Mouse (Mus musculus): Measurements from ENCODE around the gene Gadd45gip1.

Gene Gadd45gip1

DNA sequence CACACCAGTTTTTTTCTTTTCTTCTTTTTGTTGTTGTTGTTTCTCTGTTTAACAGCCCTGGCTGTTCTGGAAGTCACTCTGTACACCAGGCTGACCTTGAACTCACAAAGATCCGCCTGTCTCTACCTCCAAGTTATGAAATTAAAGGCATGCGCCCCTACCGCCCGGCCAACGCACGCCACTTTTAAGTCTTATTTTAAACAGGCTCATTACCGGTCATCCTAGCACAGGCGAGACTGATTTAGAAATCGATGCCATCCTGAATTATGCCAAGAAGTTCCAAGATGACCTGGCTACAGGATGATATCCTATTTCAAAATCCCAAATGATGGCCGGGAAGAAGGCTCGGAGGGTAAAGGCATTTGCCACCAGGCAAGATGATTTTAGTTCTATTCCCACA lies at the start of gene Gadd45gip1:
TSS of gene Gadd45gip1 (plus strand) at position 33 of the 400 bp plus-strand sequence.
- DNase-seq = peak; percentile 40 to 61

DNA sequence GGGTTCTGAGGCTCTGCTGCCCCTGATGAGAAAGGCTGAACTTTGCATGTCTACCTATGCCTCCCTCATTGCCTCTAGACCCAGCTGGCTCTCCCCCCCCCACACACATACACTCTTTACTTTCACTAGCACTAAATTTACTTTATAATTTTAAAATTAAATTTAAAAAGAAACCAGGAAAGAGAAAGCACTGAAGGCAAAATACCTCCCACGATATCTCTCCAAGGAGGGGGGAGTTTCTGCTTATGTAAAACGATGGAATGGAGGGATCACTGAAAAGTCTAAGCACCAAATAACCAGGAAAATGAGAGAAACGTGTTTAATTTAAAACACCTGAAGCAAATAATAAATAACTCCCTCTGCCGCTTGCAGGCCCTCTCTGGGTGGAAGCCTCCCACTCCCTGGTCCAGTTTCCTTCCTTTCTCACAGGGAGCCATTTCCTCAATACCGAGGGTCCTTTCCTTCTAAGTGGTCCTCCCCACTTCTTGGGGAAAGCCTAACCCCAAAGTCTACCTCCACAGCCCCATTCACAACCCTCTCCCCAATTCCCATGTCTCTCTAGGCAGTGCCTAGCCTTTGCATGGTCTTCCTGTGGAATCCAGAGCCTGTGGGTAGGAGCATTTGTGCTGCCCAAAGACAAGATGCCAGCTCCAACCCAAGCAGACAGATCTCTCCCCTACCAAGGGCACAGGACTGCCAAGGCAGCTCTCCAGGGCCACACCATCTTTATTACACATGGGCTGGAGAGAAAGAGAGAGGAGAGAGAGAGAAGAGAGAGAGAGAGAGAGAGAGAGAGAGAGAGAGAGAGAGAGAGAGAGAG lies 49.4 kb upstream of the Gadd45gip1 start:
- no peak for DNase-seq

DNA sequence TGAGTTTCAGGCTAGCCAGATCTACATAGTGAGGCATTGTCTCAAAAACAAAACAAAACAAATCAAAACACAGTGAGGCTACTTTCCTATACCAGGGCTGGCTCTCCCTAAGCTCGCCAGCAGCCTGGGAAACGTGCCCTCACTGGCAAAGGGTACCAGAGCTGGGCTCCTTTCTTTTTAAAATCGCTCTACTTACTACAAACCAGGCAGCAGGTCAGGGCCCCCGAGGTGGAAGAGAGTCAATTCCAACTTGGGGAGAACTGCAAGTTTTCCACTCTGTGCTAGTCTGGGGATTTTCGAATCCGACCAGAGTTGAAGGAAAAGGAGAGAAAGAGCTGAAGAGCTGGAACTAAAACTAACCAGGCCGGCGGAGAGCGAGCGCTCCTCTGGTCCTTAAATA lies 48.6 kb upstream of the Gadd45gip1 start:
- no peak for DNase-seq

- DNase-seq = no peak
Observed at GRCm38 (mm10) chr8:84783198-84783918, 48.0 kb upstream of the Gadd45gip1 start.

- no peak for DNase-seq
Observed at GRCm38 (mm10) chr8:84783919-84784581, 47.3 kb upstream of the Gadd45gip1 start.

- no peak for DNase-seq
Observed at GRCm38 (mm10) chr8:84784681-84785505, 46.4 kb upstream of the Gadd45gip1 start.

- DNase-seq = no peak
Observed at GRCm38 (mm10) chr8:84785506-84785755, 45.9 kb upstream of the Gadd45gip1 start.

- no peak for DNase-seq
Observed at GRCm38 (mm10) chr8:84785756-84786677, 45.3 kb upstream of the Gadd45gip1 start.

GRCm38 (mm10) chr8:84786801-84787467 lies 44.4 kb upstream of the Gadd45gip1 start:
- no peak for DNase-seq

- DNase-seq = no peak
Observed at GRCm38 (mm10) chr8:84787523-84788302, 43.6 kb upstream of the Gadd45gip1 start.

GRCm38 (mm10) chr8:84788896-84789295 lies 42.4 kb upstream of the Gadd45gip1 start:
- no peak for DNase-seq

DNA sequence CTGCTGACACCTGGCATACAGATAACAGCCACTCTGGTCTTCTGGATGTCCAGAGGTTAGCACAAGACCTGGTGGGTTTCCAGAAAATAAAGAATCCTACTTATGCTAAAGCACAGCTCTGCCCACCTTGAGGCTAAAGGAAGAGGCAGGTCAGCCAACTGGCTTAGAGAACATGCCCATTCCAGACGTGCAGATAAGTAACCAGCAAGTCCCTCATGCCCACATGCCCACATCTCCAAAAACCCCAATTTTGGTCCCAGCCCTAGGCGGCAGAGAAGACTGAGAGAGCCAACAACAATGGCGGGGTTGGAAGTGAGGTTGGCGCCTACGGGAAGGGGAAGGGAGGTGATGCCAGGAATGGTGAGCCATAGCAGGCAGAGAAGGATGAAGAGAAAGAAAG lies 42.0 kb upstream of the Gadd45gip1 start:
- DNase-seq = no peak

DNA sequence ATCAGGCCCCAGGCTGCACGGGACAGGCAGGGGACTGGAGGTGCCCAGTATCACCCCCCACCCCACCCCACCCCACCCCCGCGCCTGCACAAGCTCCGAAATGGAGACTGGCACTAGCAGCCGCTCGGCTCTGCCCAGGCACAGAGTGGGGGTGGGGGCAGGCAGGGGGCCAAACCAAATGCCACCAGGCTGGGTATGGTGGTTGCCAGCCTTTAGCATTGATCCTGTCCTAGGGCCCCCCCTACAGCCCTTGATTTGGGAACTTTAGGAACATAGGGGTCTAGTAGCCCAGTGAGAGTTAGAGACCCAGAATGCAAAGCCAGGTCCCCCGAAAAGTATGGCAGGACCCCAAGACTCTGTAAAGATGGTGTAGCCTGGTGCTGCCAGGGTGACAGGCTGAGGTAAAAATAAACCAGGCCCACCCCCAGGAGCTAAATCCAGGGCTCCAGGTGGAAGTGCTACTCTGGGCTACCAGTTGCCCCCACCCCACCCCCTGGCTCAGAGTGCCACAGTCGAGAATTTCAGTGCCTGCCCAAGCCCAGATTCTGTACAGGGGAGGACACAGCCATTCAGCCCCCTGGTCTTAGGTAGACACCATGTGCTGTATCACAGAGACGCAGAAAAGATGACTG lies 41.4 kb upstream of the Gadd45gip1 start:
- no peak for DNase-seq

DNA sequence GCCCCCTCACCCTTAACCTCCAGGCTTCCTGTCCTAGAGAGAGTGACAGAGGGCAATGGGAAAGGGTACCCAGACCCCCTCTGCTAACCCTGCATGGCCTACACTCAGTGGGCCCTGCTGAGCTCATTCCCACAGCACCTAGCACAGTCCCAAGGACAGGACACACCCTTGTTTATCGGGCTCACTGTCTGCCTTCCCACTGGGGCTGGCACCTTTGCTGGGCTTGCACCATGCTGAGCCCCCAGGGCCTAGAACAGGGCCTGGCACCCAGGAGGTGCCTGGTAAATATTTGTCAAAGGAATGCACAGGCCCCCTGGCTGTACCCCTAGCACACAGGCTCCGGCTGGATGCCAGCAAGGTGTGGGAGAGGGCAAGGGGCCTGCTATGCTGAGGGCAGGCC lies 40.8 kb upstream of the Gadd45gip1 start:
- no peak for DNase-seq

DNA sequence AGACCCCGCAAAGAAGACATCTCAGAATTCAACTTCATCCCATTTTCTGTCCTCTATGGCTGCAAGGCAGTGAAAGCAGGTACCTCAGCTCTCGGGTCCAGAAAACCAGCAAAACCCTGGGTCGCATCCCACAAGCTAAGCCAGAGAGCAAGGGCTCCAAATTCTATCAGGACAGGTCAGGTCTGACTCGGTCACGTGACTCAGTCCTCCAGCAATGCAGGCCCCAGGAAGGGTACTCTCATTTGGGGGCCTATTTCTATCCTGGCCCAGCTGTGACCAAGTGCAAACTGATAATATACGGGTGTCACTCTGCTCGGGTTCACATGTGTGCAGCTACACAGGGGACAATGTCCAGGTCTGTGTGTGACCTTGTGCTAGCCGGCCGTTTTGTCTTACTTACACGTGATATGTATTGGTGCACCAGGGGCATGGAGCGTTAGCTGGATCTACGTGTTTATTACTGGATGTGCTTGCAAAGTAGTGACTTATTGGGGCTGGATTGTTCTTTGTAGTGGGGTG lies 38.8 kb upstream of the Gadd45gip1 start:
- DNase-seq = no peak

DNA sequence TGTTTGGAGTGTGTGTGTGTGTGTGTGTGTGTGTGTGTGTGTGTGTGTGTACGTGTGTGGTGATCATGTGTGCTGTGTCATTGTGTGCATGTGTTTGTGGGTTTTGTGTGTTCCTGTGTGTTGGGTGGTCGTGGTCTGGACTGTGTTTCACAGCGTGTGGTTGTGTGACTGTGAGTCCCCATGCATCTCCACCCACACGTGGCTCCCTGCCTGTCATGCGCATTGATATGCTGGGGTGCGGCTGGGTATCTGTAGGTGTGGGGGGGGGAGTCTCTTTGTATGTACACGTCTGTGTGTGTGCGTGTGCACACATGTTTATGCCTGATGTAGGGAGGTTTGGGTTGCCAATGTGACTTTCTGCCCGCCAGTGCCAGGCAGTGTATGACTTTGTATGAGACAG lies 38.2 kb upstream of the Gadd45gip1 start:
- no peak for DNase-seq

DNA sequence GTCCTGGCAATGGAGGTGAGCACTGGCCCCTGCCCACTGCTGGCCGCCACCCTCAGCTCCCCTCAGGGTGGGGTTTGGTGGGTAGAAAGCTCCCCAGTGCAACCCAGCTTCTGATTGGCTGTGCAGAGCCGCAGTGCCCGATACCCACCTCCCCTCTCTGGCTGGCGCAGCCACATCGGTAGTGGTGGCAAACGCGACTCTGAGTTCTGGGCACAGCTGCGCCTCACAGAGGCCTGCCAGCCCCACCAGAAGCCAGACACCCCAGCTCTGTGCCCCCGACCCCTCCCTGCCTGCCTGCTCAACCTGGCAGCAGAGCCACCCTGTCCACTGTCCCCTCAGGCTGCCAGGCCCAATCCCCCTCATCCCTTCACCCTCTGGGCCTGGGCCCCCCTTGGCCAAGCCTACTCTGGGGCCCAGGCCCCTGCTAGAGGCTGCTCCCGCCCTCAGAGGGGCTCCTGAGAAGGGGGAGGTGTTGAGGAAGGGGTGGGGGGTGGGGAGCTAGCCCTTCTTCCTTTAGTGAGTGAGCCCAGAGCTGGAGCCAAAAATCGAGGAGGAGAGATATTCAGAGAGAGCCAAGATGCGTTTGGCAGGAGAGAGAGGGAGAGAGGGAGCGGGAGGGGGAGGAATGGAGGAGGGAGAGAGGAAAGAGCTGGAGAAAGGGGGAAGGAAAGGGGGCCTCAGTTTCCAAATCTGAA lies 37.4 kb upstream of the Gadd45gip1 start:
- no peak for DNase-seq

DNA sequence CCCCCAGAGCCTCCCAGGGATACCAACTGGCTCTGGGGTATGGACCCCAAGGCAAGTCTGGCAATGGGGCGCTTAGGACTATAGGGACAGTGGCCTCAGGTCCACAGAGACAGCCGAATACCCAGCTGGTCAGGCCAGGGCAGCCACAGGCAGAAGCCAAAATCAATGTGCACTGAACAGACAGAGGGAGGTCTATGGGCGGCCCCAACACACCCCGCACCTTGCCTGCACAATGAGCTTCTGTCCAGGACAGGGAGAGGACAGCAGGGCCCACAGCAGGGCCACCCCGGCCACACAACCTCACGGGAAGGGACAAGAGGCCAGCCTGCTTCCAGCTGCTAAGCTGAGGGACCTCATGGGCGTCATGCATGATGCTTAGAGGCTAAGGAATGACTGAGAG lies 36.8 kb upstream of the Gadd45gip1 start:
- DNase-seq = no peak

DNA sequence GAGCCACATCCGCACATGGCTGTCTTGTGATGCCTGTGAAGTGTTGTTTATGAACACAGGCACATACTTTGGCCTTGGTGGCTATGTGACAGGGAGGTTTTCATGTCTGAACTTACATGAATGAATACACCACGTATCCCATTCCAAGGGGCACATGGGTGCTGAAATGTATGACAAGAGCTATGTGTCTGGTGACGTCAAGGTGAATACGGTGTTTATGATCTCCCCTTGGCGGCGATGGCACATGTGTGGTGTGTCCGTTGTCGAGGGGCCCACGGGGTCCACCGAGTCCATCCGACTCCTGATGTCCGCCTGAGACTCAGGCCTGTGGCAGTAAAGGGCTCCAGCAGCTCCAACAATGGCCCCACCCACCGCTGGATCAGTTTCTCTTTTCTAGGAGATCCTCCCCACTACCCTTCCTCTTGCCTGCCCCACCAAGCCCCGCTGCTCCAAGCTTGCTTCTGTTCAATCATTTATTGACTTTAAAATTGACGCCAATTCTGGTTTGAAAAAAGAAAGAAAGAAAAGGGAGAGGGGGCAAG lies 34.0 kb upstream of the Gadd45gip1 start:
- DNase-seq = no peak
